Mouse (Mus musculus): ENCODE results near the gene Car12.

The Car12 gene

DNA sequence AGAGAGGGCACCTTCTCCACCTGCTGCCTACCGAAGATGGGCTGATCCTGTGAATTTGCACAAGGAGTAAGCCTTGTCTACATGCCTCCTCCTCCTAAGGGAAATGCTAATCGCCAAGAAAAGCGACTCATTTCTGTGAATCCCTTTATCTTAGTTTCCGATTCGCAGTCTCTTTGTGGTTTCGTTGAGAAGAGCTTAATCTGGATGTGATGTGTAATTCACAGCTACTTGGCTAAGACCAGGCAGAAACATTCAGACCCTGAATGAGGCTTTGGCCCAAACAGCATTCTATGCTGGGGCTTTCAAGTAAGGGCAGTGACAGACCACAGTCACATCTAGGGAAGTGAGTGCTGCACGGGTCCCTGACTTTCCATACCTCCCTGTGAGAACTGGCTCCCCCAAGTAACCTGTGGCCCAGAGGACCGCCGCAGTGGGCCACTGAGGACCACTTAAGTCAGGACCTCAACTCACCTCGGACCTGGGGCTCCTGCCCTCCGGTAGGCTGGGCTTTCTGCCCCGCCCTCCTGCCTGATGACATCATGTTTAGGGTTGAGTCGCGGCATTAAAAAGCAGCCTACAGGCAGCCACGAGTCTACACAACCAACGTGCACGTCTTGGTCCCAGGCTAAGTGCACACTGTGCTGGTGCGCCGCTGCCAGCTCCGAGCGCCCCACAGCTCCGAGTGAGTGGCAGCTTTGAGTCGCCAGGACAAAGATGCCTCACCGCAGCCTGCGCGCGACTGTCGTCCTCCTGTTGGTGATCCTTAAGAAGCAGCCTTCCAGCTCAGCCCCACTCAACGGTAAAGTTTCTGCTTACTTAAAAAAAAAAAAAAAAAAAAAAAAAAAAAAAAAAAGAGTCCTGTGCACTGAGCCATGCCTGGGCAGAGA, at the start of gene Car12:
Car12 (plus strand) TSS at position 552 of the 887 bp plus-strand sequence.
- DNase-seq (ENCODE audit: low spot score), result no peak

DNA sequence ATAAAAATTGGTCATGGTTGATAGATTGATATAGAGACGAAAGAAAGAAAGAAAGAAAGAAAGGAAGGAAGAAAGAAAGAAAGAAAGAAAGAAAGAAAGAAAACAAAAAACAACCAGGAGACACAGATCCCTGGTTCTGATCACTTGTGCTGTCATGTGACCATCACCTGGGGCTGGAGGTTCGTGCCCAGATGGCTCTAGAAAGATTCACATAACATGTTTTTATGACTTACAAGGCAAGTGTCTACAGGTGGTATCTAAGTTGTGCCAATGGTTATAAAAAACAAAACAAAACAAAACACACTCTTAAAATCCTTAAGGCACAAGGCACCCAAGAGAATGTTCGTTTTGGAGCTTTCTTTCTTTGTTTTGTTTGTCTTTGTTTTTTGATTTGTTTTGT, 49.7 kb upstream of the Car12 start:
- DNase-seq (ENCODE audit: low spot score), result no peak

DNA sequence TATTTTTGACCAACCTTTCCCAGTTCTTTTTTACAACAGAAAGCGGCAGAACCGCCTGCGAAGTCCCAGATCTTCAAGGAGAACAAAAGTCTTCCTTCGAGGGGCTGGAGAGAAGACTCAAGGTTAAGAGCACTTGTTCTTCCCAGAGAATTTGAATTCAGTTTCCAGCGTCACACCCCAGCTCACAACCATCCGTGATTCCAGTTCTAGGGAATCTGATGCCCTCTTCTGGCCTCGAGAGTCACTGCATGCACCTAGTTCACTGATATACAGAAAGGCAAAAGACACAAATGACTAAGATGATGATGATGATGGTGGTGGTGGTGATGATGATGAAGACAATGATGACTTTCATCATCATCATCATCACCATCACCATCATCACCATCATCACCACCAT, 48.9 kb upstream of the Car12 start:
- DNase-seq (ENCODE audit: low spot score), result no peak

DNA sequence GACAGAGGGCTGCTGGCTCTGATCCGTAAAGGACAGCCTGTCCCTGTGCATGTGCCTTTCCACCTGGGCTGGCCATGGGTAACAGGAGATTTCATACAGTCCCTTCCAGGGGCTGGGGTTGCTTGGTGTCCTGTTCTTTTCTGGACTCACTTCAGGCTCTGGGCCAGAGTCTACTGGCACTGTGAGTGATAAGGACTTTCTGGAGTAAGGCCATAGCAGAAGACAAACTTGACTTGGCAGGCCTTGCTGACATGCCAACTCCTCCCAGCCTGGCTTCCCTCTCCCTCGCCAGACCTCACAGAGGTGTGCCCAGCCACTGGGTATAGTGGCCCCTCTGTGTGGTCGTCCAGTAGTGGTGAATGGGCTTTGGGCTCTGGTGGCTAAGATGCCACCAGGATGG, 47.3 kb upstream of the Car12 start:
- peak; percentile 48 for DNase-seq (ENCODE audit: low spot score)

DNA sequence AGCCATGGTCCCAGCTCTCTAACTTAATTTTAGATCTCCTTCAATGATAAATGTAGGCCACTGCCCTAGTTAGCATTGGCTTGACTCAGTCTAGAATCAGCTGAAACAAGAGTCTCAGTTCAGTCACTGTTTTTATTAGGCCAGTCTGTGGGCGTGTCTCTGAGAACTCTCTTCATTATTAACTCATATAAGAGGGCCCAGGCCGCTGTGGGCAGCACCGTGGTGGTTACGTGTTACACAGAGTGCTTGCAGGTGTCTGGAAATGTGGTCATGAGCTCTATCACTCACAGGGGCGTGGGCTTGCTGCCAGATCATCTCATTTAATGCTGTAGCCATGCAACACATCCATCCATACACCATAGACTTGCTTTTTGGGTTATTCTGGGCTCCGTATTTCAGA, 46.4 kb upstream of the Car12 start:
- DNase-seq (ENCODE audit: low spot score), result no peak

DNA sequence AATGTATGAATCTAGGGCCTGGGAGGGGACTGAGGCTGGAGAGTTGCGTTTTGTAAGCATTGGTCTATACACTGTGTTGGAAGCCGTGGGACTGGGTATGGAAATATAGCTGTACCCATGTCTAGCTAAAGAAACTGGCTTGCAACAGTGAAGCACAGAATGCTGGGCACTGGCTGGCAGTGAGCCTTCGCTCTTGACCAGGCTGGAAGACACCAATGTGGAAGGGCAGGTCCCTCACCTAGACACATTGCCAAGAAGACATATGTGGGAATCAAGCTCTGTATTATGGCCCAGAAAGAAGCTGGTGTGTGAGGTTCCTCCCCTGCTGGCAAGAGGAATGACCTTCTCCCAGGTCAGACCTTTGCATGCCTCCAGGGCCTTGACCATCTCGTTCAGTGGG, 45.6 kb upstream of the Car12 start:
- no peak for DNase-seq (ENCODE audit: low spot score)

DNA sequence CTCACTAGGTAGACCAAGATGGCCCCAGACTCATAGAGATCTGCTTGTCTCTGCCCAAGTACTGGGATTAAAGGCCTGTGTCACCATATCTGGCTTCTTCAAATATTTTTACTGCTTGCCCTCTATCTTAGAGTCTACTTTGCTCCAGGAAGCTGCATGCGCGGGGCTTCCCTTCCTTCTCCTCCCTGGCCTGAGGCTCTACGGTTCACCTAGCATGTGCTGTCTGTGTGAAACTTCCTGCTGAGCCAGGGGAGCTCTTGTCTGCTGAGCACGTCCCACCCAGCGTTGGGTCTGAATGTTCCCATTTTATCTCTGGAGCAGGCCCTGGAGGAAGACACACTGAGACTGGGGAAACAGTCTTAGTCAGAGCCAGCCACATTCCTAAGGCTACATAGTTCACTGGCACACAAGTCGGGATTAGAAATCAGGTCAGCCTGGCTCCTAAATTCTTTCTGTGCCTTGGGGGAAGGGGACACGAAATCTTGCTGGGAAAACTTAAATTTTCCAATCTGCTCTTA, 43.9 kb upstream of the Car12 start:
- DNase-seq (ENCODE audit: low spot score), result no peak

DNA sequence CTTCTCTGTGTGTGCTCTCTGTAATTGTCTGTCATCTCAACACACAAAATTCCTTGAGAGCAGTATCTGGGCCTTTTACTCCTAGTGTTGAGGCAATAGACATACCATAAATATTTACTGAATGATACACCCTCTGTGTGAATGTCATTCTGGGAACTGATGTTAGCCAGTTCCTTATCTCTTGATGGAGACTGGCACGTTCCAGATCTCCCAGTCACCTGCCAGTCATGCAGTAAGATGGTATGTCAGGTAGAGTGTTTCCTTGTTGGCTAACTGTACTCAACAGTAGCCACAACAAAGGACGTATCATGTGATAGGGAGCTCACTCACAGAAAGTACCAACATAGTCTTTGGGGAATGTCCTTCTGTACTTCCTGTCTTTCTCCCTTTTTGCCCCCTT, 39.7 kb upstream of the Car12 start:
- DNase-seq (ENCODE audit: low spot score), result no peak

DNA sequence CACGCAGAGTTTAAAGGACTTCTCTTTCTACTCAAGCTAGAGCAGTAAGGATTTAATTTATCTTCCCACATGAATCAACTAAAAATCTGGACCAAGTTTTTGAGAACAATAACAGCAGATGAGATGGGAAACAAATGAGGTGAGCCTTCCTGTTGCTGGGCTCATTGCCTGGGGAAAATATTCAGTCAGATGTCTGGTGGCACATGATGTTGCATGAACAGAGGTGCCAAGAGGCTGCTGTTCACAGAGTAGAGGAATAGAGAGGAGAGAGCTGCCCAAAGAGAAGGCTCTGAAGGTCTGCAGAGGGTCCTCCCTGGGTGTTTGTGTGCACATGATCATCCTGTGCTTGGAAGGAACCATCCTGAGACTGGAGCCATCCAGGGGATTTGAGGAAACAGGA, 37.9 kb upstream of the Car12 start:
- DNase-seq (ENCODE audit: low spot score), result no peak

DNA sequence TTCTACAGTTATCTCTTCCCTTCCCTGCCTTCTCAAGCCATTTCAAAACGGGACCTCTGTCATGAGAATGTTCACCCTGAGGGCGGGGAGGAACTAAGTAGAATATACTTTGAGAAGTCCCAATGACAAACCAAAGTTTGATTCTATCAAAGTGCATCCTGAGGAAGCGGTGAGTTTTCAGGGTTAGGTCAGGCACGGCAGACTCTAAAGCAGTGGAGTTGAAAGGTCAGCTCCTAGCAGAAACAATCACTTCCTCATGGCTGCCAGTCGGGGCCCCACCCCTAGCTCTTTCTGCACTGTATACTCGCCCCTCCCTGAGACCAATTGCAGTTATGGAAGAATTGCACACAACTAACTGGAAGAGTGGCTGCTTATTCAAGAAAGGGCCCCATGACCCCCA, 33.4 kb upstream of the Car12 start:
- DNase-seq (ENCODE audit: low spot score), result no peak

DNA sequence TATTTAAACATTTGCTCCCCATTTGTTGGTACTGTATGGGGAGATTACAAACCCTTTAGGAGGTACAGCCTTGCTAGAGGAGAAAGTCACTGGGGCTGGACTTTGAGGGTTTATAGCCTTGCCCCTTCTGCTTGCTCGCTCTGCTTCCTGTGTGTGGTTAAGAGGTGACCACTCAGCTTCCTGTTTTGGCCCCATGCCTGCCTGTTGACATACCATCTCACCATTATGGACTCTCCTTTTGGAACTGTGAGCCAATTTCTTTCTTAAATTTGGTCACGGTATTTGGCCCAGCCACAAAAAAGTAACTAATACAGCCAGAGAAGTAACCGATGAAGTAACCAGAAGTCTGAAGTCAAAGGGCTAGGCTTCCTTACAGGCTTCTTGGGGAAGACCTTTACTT, 30.7 kb upstream of the Car12 start:
- no peak for DNase-seq (ENCODE audit: low spot score)

DNA sequence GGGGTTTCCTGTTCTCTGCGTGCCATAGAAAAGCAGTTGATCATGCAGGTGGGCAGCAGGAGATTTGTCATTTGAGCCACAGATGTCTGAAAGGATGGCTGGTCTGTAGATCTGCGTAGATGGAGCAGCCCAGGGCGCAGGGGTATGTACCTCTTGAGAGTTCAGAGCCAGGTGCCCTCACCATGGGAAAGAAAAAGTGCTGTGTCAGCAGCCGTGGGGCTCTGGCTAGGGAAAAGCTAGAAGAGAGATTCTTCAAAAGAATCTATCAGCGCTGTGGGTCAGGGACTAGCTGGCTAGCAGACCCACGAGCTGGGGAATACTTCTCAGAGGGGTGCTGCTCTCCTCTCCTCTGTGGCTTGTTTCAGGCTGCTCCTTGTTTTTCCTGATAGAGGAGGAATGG, 27.8 kb upstream of the Car12 start:
- no peak for DNase-seq (ENCODE audit: low spot score)

DNA sequence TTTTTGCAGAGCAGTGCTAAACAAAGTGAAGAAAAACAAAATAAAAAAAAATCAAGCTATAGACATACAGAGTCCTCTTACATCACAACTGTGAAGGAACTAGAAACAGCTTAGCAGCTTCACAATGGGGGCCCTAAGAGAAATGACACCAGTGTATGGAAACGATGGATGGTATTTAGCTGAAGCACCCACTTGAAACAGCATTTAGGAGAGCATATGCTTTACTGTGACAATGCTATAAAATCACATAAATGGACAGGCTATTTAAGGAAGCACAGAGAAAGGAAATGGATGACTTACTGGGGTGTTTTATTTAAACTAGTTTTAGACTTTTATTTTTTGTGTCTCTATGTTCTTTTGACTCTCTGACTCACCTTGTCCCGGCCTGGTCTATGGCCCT, 25.8 kb upstream of the Car12 start:
- no peak for DNase-seq (ENCODE audit: low spot score)

DNA sequence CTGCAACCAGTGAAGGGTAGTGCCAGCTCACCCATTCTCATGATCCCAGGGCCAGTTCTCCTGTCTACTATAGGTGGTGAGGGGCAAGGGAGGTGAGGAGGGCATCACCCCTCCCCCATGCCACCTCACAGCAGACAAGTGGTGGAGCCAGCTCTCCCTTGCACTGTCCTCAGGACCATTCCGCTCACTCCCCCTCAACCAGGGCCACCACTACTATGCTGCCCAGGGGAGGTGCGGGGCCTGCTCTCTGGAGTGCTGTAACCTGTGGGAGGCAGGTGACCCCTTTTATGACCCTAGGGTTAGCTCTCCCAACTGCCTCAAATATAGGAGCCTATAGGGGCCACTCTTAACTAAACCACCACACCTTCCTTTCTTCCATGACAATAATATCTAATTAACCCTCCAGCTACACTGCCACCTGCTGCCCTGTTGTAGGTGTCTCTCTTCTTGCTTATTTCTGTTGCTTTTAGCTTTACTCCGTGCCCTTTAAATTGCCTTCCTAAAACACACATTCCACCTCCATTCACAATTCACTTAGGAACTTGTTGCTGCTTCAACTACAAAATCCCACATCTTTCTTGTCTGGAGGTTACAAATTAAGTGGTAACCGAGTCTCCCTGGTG, 21.7 kb upstream of the Car12 start:
- DNase-seq (ENCODE audit: low spot score), result no peak

DNA sequence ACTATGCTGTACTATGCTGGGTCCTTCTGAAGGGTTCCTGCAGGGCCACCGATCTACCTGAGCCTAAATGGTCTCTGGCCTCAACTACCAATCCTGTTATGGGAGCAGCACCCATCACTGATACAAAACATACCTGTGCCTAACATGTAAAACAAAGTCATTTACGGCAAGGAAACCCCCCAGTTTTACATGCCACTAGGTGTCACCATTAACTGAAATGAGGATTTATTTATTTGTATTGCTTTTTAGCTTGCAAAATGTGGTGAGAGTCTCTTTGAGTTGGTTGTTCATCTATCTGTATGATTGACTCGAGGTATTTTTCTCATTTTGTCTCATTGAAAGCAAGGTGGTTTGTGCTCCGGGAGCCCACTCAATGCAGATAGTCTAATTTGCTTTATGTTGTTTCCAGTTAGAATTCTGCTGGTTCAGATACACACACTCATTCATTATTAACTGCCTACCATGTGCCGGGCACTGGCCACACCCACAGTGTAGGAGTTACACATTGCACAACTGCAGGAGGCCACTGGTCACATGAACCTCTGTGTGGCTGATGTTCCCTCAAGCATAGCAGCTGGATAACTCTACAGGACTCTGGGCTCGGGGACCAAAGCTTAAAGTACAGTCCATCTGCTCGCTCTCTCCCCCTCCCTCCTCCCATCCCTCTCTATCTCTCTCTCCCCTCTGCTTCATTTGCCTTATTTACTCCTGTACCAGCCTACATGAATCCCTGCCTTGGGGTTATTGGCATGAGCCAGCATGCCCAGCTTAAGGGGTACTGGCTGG, 15.9 kb upstream of the Car12 start:
- DNase-seq (ENCODE audit: low spot score), result no peak

DNA sequence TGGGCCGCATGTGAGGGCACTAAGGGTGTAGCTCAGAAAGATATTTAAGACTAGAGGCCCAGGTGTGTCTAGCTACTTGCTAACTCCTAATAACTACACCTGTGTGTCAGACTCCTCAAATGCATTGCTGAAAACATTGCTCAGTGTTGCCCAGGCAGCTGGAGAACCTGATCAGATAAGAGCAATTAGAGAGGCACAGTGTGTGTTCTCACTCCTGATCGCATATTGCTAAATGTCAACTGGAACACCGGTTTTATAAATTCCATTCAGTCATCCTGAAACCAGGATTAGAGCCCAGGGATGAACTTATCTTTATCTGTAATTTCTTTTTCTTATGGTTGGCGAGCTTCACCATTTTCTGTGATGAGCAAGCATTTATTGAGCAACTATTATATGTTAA, 13.7 kb upstream of the Car12 start:
- DNase-seq (ENCODE audit: low spot score), result no peak

DNA sequence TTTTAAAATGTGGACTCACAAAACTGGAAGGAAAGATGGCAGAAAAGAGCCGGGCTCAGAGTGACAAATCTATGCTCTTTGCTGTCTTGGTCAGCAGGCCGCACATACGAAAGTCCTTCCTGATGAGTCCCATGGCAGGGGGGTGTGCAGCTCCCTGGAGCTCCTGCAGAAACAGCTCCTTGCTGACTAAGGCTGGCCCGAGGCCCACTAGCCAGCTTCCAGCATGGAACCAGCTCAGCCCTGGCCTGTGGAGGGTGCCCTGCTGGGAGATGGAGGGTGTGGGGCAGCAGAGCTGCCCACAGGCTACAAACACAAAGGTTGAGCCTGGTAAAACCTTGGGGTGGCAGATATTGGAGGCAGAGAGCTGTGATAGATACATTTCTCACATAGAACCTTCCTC, 10.5 kb upstream of the Car12 start:
- DNase-seq (ENCODE audit: low spot score), result no peak

DNA sequence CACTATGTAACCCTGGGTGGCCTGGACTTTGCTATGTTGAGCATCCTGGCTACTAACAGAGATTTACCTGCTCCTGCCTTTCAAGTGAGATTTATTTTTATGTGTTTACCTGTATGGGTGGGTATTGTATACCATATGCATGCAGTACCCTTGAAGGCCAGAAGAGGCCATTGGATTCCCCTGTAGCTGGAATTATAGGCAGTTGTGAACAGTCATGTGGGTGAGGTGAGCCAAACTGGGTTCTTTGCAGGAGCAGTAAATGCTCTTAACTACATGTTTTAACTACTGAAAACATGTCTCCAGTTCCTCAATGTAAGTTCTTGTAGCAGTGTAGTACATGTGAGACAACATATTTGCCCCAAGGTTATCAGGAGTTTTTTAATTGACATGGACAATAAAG, 8.1 kb upstream of the Car12 start:
- DNase-seq (ENCODE audit: low spot score), result no peak

DNA sequence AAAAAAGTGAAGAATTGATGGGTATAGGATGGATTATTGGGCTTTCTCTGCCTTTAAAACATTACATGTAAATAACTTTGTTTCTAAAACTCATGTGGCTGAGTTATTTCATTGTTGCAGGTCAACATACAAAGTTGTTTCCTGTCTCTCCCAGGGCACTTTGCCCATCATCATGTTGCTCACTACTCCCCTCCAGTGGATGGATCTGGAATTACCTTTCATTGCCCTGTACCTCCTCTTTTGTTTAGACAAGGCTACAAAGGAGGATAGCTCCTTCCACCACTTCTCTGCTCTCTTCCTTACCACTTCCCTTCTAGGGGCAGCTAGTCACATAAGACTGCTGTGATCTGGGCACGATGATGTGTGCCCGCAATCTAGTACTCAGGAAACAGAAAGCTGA, 7.7 kb upstream of the Car12 start:
- peak; percentile 84 for DNase-seq (ENCODE audit: low spot score)

DNA sequence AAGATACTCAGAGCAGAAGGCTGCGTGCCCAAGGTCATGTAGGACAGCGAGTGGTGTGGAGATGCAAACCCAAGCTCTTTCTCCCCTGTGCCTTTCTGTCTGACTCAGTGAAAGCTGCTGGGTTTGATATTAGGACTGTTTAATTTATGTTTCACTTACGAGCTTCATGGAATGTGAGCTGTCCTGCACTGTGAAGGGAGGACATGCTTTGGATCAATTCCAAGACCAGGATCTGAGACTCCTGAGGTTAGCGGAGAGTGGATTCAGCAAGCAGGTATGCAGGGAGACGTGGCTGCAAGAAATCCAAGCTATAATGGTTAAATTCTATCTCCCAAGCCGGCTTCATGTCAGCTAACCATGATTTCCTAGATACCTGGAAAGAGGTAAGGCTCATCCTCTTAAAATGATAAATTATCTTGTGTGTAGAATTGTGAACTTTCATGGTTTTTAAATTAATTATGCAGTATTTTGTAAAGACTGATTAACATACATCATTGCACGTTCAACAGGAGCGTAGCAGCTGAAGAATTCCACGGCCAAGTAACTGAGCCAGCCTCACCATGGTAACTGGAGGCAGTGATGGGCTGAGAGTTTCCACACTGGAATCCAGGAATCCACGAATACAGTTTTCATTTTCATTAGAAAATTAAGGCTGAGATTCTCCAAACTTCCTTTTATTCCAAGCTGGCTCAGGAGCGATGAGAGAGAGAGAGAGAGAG, 5.3 kb upstream of the Car12 start:
- DNase-seq (ENCODE audit: low spot score), result no peak

DNA sequence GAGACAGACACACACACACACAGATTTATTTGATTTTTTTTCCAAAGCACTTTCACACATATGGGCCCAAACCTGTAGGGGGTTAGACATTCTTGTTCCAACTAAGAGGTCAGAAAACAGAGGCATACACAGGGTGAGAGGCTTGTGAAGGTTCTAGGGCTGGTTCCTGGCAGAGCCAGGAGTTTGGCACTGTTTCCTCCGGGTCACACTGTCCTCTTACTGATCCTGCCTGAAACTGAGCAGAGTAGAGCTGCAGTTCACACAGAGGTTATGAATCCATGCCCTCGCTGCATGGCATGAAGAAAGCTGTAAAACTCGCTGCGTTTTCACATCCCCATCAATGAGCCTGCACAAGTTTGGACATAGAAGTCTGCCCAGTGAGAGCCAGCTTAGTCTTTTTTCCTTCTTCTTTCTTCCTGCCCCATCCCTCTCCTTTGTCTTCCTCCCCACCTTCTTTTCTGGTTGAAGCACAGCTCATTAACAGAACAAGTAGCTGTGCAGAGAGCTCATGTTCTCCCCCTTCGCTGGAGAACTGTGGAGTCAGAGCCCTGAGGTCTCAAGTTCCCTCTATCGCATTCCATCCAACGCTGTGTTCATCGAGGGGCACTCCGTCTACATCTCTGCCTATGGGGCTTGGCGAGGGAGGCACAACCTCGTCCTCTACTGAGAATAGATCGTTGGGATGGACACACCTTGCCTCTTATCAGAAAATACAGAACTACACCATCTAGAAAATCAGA, 4.5 kb upstream of the Car12 start:
- no peak for DNase-seq (ENCODE audit: low spot score)

All from testis, postnatal 10 days (tissue).